Mouse (Mus musculus) cerebellum, adult 2 months (tissue): ENCODE results near the gene Pygo1. TPM values are rescaled to one million over a fixed set of nuclear protein-coding genes. Genes with fewer than 3 reads are reported as not detected.
A peak's percentile ranks its signal among the peaks of the same experiment; 100 is the strongest.

Source experiments
- DNase-seq, 2 experiments: peaks; one replicate each; pipeline ENCODE4 v3.0.0; 2021
- H3K27ac ChIP-seq: fragments of 200-500 bp; 2 replicates; pipeline ENCODE4 v1.5.1; 2012; ENCODE audit warnings: low read length, control low read depth, inconsistent platforms; ENCODE audit not compliant: insufficient read depth
- H3K27me3 ChIP-seq: fragments of 200-500 bp; 2 replicates; pipeline ENCODE4 v1.6.1; 2012; ENCODE audit warnings: inconsistent platforms, mild to moderate bottlenecking, low read length, moderate library complexity; ENCODE audit not compliant: control insufficient read depth, insufficient read depth
- H3K4me1 ChIP-seq: fragments of 200-500 bp; 2 replicates; pipeline ENCODE4 v1.6.1; 2011; ENCODE audit warnings: low read length; ENCODE audit not compliant: control insufficient read depth, insufficient read depth
- H3K4me3 ChIP-seq: fragments of 200-500 bp; replicated peaks from 2 replicates; pipeline ENCODE3; 2011; ENCODE audit warnings: mild to moderate bottlenecking, low read depth, low read length, control low read depth; ENCODE audit not compliant: insufficient read depth
- CTCF ChIP-seq: fragments of 200-500 bp; IDR thresholded peaks from 2 replicates; pipeline ENCODE4 v1.5.1; 2011; ENCODE audit warnings: low read depth, mild to moderate bottlenecking, control low read depth, low read length, moderate library complexity, borderline replicate concordance; ENCODE audit not compliant: insufficient read depth
- POLR2A ChIP-seq: fragments of 200-500 bp; IDR thresholded peaks from 2 replicates; pipeline ENCODE4 v1.6.1; 2011; ENCODE audit warnings: low read length, control low read depth, borderline replicate concordance; ENCODE audit not compliant: insufficient read depth
- WGBS: fragments of 180-500 bp; shearing (Covaris S2); methylation state at CpG from one replicate; pipeline ENCODE4 v1.1.7; 2018; 5-methylcytosine and 5-hydroxymethylcytosine counted together
- polyA plus RNA-seq: library from polyadenylated mRNA; depleted of rRNA; stranded (reverse); fragments of >200 nt; gene quantifications from 2 replicates; pipeline ENCODE4 v1.2.3, GENCODE M21; 2012; rRNA removed

The Pygo1 gene
- 9.8 and 10.0 TPM in 2 replicates for polyA plus RNA-seq

DNA sequence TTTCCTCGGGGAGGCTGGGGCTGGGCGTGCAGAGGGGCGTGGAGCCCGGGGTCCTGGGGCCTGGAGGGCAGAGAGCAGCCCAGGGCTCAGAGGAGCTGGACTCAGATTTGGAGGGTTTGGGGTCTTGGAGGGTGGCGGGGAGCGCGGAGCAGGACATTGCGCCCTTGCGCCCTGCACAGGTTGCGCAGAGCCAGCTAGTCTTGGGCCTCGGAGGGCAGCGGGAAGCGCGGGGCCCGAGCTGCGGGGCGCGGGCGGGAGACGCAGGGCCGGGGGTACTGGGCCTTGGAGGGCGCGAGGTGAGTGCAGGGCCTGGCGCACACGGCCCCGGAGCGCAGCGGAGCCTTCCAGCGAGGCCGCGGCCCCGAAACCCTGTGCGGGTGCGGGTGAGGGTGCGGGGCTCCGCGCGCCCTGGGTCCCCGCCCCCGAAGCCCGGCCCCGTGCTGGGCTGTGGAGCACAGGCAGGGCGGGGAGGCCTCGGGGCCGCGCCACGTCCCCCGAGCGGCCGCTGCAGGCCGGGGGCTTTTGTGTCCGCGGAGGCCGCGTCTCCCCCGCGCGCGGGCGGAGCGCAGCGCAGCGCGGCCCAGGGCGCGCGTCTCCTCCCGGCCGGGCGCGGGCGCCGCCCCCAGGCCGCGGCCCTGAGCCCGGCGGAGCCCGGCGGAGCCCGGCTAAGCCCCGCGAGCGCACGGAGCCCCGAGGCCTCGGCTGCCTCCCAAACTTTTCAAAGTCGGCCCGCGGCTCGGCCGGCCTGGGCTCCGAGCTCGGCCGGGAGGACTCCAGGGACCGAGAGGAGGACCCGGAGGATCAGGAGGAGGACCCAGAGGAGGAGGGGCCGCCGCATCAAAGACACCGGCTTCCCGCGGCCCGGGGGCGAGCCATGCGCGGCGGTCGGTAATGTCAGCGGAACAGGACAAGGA, at the start of gene Pygo1:
Pygo1 (plus strand) TSS at position 625 of the 914 bp plus-strand sequence.
- WGBS: under 1% methylated on average over 107 of the region's 108 CpGs
- H3K4me3 ChIP-seq: peak within 1 kb of the TSS; percentile 82
- H3K4me1 ChIP-seq: peaks cover 5% of the 10 kb centered on the region
- TF ChIP-seq POLR2A (no peak), CTCF (no peak)
- H3K27me3 ChIP-seq: no peaks in the 10 kb centered on the region
- DNase-seq: peak; percentile 38 to 56
- no peak within 1 kb of the TSS for H3K27ac ChIP-seq

- no peak overlapping the region for H3K27ac ChIP-seq
- 82% methylated on average over 2 of the region's 2 CpGs for WGBS
- no peak for TF ChIP-seq POLR2A
- TF ChIP-seq CTCF: no peak
- H3K4me1 ChIP-seq: no peaks in the 10 kb centered on the region
- DNase-seq: no peak
- no peak overlapping the region for H3K4me3 ChIP-seq
- no peaks in the 10 kb centered on the region for H3K27me3 ChIP-seq
Measured at GRCm38 (mm10) chr9:72875878-72876277, 49.6 kb upstream of the Pygo1 start.

DNA sequence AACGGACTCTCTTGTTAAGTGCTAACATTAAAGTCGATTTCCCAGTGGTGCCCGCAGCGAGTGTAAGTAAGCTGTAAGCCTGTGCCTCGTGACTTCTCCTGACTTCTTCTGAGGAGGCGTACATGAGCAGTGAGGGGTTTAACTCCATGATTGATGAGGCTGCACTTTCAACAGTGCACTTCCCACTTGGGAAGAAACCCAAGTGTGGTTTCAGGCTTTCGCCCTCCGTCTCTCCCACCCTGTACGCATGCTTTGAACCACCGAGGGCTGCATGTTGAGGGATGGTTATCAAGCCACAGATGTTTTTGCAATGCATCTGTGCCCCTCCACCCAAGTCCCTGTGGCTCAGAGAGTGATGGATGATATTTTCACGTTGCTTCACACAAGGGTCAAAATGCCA, 47.5 kb upstream of the Pygo1 start:
- TF ChIP-seq POLR2A (no peak), CTCF (no peak)
- Histone ChIP-seq H3K4me3 (no peak overlapping the region), H3K4me1 (no peaks in the 10 kb centered on the region), H3K27me3 (no peaks in the 10 kb centered on the region), H3K27ac (no peak overlapping the region)
- 63% methylated on average over 11 of the region's 11 CpGs for WGBS
- no peak for DNase-seq

GRCm38 (mm10) chr9:72878656-72879055, 46.8 kb upstream of the Pygo1 start:
- no peak overlapping the region for H3K4me3 ChIP-seq
- no peaks in the 10 kb centered on the region for H3K27me3 ChIP-seq
- TF ChIP-seq CTCF (no peak), POLR2A (no peak)
- no peak for DNase-seq
- H3K27ac ChIP-seq: no peak overlapping the region
- no peaks in the 10 kb centered on the region for H3K4me1 ChIP-seq
- whole genome bisulfite sequencing: 72% methylated on average over 6 of the region's 6 CpGs

GRCm38 (mm10) chr9:72879601-72880000, 45.8 kb upstream of the Pygo1 start:
- WGBS: 95% methylated on average over 3 of the region's 3 CpGs
- TF ChIP-seq CTCF (no peak), POLR2A (no peak)

GRCm38 (mm10) chr9:72880225-72880960, 45.1 kb upstream of the Pygo1 start:
- Histone ChIP-seq H3K27ac (no peak overlapping the region), H3K27me3 (no peaks in the 10 kb centered on the region), H3K4me1 (no peaks in the 10 kb centered on the region), H3K4me3 (no peak overlapping the region)
- WGBS: 82% methylated on average over 16 of the region's 16 CpGs
- no peak for DNase-seq
- TF ChIP-seq CTCF (no peak), POLR2A (no peak)

More at GRCm38 (mm10) chr9:72879601-72880000, 45.8 kb upstream of the Pygo1 start:
- no peak overlapping the region for H3K27ac ChIP-seq
- no peaks in the 10 kb centered on the region for H3K4me1 ChIP-seq
- H3K4me3 ChIP-seq: no peak overlapping the region
- no peaks in the 10 kb centered on the region for H3K27me3 ChIP-seq
- DNase-seq: no peak

GRCm38 (mm10) chr9:72881026-72881768, 44.2 kb upstream of the Pygo1 start:
- 17% methylated on average over 15 of the region's 15 CpGs for WGBS
- peak in 1 of 2 experiments; percentile 42 for DNase-seq
- H3K27me3 ChIP-seq: no peaks in the 10 kb centered on the region
- no peaks in the 10 kb centered on the region for H3K4me1 ChIP-seq
- no peak overlapping the region for H3K4me3 ChIP-seq
- no peak for TF ChIP-seq POLR2A
- TF ChIP-seq CTCF: no peak
- H3K27ac ChIP-seq: no peak overlapping the region
